Mouse (Mus musculus) myocyte (in vitro differentiated cells): ENCODE results near the gene Msi1. TPM values are rescaled to one million over a fixed set of nuclear protein-coding genes. Genes with fewer than 3 reads are reported as not detected.
"Not testable (repeated sequence)": the region's sequence is repeated elsewhere in the genome, so short reads cannot be mapped to it uniquely, and the experiment has no call there.

ENCODE experiments used
- H3K27me3 ChIP-seq: one replicate; pipeline ENCODE4 v1.6.1; 2011; ENCODE audit not compliant: control insufficient read depth, insufficient read depth, insufficient read length
- H3K36me3 ChIP-seq: one replicate; pipeline ENCODE4 v1.6.1; 2011; ENCODE audit not compliant: control insufficient read depth, insufficient read depth
- H3K4me2 ChIP-seq: one replicate; pipeline ENCODE4 v1.6.1; 2011; ENCODE audit warnings: low read depth, control low read depth
- H3K4me3 ChIP-seq: one replicate; pipeline ENCODE4 v1.5.1; 2011; ENCODE audit warnings: mild to moderate bottlenecking, control low read depth, moderate library complexity
- H3K79me2 ChIP-seq: one replicate; pipeline ENCODE4 v1.6.1; 2011; ENCODE audit not compliant: control insufficient read depth, insufficient read depth
- H3ac ChIP-seq: one replicate; pipeline ENCODE4 v1.6.1; 2011; ENCODE audit not compliant: control insufficient read depth, insufficient read length
- CEBPB ChIP-seq: IDR thresholded peaks from 2 replicates; pipeline ENCODE4 v1.6.1; 2011; ENCODE audit warnings: mild to moderate bottlenecking, moderate library complexity; ENCODE audit not compliant: poor library complexity, insufficient read depth, severe bottlenecking
- E2F4 ChIP-seq: IDR thresholded peaks from one replicate; pipeline ENCODE4 v1.6.1; 2011; ENCODE audit warnings: mild to moderate bottlenecking, control low read depth, moderate library complexity; ENCODE audit not compliant: insufficient read depth
- MAX ChIP-seq: IDR thresholded peaks from one replicate; pipeline ENCODE4 v1.6.1; 2011; ENCODE audit warnings: low read depth, mild to moderate bottlenecking, control low read depth
- MYOD1 ChIP-seq, 3 experiments: IDR thresholded peaks; one replicate each; pipeline ENCODE4 v1.6.1; 2011; ENCODE audit warnings: control low read depth in 2 of 3, low read depth in 2 of 3, mild to moderate bottlenecking in 2 of 3, moderate library complexity in 1 of 3; ENCODE audit not compliant: insufficient read length in 2 of 3, control insufficient read depth in 1 of 3
- MYOG ChIP-seq, 3 experiments: IDR thresholded peaks; one replicate each; pipeline ENCODE4 v1.6.1; 2011; ENCODE audit warnings: control low read depth in 2 of 3, low read depth in 2 of 3, mild to moderate bottlenecking in 2 of 3; ENCODE audit not compliant: insufficient read length in 2 of 3, control insufficient read depth in 1 of 3, insufficient read depth in 1 of 3
- POLR2A ChIP-seq: IDR thresholded peaks from one replicate; pipeline ENCODE4 v1.6.1; 2011; ENCODE audit warnings: low read depth, mild to moderate bottlenecking, control low read depth, moderate library complexity; ENCODE audit not compliant: insufficient read length
- POLR2AphosphoS2 ChIP-seq: IDR thresholded peaks from one replicate; pipeline ENCODE4 v1.6.1; 2011; ENCODE audit warnings: low read depth, control low read depth; ENCODE audit not compliant: insufficient read length
- REST ChIP-seq: IDR thresholded peaks from one replicate; pipeline ENCODE4 v1.6.1; 2011; ENCODE audit warnings: mild to moderate bottlenecking, control low read depth, moderate library complexity; ENCODE audit not compliant: insufficient read depth, insufficient read length
- SRF ChIP-seq: IDR thresholded peaks from one replicate; pipeline ENCODE4 v1.6.1; 2011; ENCODE audit warnings: low read depth; ENCODE audit not compliant: control insufficient read depth, insufficient read length
- TCF12 ChIP-seq: IDR thresholded peaks from one replicate; pipeline ENCODE4 v1.6.1; 2011; ENCODE audit warnings: mild to moderate bottlenecking, control low read depth; ENCODE audit not compliant: poor library complexity, insufficient read depth, severe bottlenecking
- TCF3 ChIP-seq: IDR thresholded peaks from one replicate; pipeline ENCODE4 v1.6.1; 2011; ENCODE audit warnings: low read depth, control low read depth; ENCODE audit not compliant: insufficient read length
- USF1 ChIP-seq: IDR thresholded peaks from one replicate; pipeline ENCODE4 v1.6.1; 2011; ENCODE audit warnings: low read depth, mild to moderate bottlenecking, control low read depth, moderate library complexity
- polyA plus RNA-seq: library from polyadenylated mRNA; unstranded; fragments of >200 nt; fragmentation: generic; extraction: Trizol; gene quantifications from one replicate; pipeline ENCODE4 v1.2.1, GENCODE M21; 2012; ENCODE audit warnings: missing spikeins

Msi1 gene
- polyA plus RNA-seq, 1 experiment = 0.31 TPM

DNA sequence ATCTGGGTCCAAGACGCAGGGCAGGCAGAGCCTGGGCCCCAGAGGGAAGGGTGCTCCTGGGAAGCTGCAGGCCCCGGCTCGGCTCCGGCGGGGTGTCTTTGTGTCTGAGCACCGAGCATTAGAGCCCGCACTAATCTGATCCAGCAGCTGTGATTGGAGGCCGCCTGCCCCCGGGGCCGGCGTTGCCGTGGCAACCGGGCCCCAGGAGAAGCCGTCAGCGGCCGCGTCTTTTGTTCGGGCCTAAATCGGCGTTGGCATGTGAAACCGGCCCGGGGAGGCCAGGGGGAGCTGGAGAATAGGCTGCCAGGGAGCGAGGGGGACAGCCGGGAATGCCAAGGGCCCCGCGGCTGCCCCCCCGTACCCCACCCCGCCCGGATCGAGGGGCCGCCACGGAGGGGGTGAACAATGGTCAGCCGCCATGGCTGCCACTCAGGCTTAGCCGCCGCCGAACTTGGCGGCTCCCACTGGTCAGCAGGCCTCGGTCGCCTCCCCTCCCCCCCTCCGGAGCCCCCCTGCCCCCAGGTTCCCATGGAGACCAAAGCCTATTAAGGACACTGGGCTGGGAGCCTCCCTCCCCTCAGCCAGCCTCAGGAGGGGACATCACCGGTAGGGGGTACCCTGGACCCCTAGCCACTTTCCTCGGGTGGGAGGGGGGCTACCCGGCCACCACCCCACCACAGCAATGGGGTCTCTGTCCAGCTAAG, 7.2 kb downstream of the Msi1 start:
- TF ChIP-seq MYOD1 (IDR thresholded peaks at IDR 0.05; ENCODE audit: control insufficient read depth in 1 of 3, insufficient read length in 2 of 3, low read depth in 2 of 3) = peak in 1 of 3 experiments; percentile 18
- TF ChIP-seq POLR2AphosphoS2 = no peak
- no peaks in the 10 kb centered on the region for H3K27me3 ChIP-seq
- no peaks in the 10 kb centered on the region for H3K36me3 ChIP-seq
- H3K4me3 ChIP-seq = peak overlapping the region; percentile 6
- H3ac ChIP-seq = peak overlapping the region; percentile 18
- H3K4me2 ChIP-seq = peak overlapping the region; percentile 73
- no peaks in the 10 kb centered on the region for H3K79me2 ChIP-seq

GRCm38 (mm10) chr5:115437242-115437944, 8.0 kb downstream of the Msi1 start:
- Histone ChIP-seq H3ac (peak overlapping the region; percentile 18), H3K4me2 (peak overlapping the region; percentile 38), H3K36me3 (no peaks in the 10 kb centered on the region), H3K27me3 (no peaks in the 10 kb centered on the region), H3K79me2 (no peaks in the 10 kb centered on the region), H3K4me3 (peak overlapping the region; percentile 6)
- TF ChIP-seq MYOG (IDR thresholded peaks at IDR 0.05; ENCODE audit: control insufficient read depth in 1 of 3, insufficient read depth in 1 of 3, insufficient read length in 2 of 3, low read depth in 2 of 3) (no peak), REST (no peak), MYOD1 (IDR thresholded peaks at IDR 0.05; ENCODE audit: control insufficient read depth in 1 of 3, insufficient read length in 2 of 3, low read depth in 2 of 3) (peak in 1 of 3 experiments; percentile 24), MAX (no peak)

- Histone ChIP-seq H3K4me3 (no peak overlapping the region), H3K36me3 (no peaks in the 10 kb centered on the region), H3K4me2 (no peak overlapping the region), H3K79me2 (no peaks in the 10 kb centered on the region), H3ac (no peak overlapping the region), H3K27me3 (no peaks in the 10 kb centered on the region)
- TF ChIP-seq CEBPB = no peak
- TF ChIP-seq TCF12 = no peak
- TF ChIP-seq REST = no peak
- no peak for TF ChIP-seq MYOG (IDR thresholded peaks at IDR 0.05; ENCODE audit: control insufficient read depth in 1 of 3, insufficient read depth in 1 of 3, insufficient read length in 2 of 3, low read depth in 2 of 3)
- no peak for TF ChIP-seq USF1
- TF ChIP-seq TCF3 = no peak
- TF ChIP-seq MYOD1 (IDR thresholded peaks at IDR 0.05; ENCODE audit: control insufficient read depth in 1 of 3, insufficient read length in 2 of 3, low read depth in 2 of 3) = no peak
- no peak for TF ChIP-seq POLR2A
- TF ChIP-seq SRF = no peak
- no peak for TF ChIP-seq MAX
- TF ChIP-seq E2F4 = no peak
- no peak for TF ChIP-seq POLR2AphosphoS2
Measured at GRCm38 (mm10) chr5:115437945-115438315, 8.5 kb downstream of the Msi1 start.

- H3K36me3 ChIP-seq = no peaks in the 10 kb centered on the region
- H3K4me3 ChIP-seq = no peak overlapping the region
- no peak overlapping the region for H3ac ChIP-seq
- TF ChIP-seq REST = no peak
- TF ChIP-seq CEBPB = no peak
- TF ChIP-seq TCF12 = no peak
- TF ChIP-seq MYOD1 (IDR thresholded peaks at IDR 0.05; ENCODE audit: control insufficient read depth in 1 of 3, insufficient read length in 2 of 3, low read depth in 2 of 3) = no peak
- TF ChIP-seq E2F4 = no peak
- no peak for TF ChIP-seq USF1
- no peak for TF ChIP-seq SRF
- no peak for TF ChIP-seq MAX
- TF ChIP-seq POLR2A = no peak
- TF ChIP-seq POLR2AphosphoS2 = no peak
- TF ChIP-seq MYOG (IDR thresholded peaks at IDR 0.05; ENCODE audit: control insufficient read depth in 1 of 3, insufficient read depth in 1 of 3, insufficient read length in 2 of 3, low read depth in 2 of 3) = no peak
- no peak for TF ChIP-seq TCF3
- H3K4me2 ChIP-seq = no peak overlapping the region
- no peaks in the 10 kb centered on the region for H3K79me2 ChIP-seq
- no peaks in the 10 kb centered on the region for H3K27me3 ChIP-seq
Measured at GRCm38 (mm10) chr5:115438667-115439066, 9.3 kb downstream of the Msi1 start.

- H3ac ChIP-seq = no peak overlapping the region
- no peak for TF ChIP-seq E2F4
- TF ChIP-seq USF1 = no peak
- no peak for TF ChIP-seq MAX
- TF ChIP-seq TCF12 = no peak
- TF ChIP-seq TCF3 = no peak
- no peak for TF ChIP-seq REST
- H3K27me3 ChIP-seq = no peaks in the 10 kb centered on the region
- no peak overlapping the region for H3K4me2 ChIP-seq
- H3K36me3 ChIP-seq = no peaks in the 10 kb centered on the region
- H3K4me3 ChIP-seq = no peak overlapping the region
- H3K79me2 ChIP-seq = no peaks in the 10 kb centered on the region
Measured at GRCm38 (mm10) chr5:115441205-115441849, 11.9 kb downstream of the Msi1 start.

DNA sequence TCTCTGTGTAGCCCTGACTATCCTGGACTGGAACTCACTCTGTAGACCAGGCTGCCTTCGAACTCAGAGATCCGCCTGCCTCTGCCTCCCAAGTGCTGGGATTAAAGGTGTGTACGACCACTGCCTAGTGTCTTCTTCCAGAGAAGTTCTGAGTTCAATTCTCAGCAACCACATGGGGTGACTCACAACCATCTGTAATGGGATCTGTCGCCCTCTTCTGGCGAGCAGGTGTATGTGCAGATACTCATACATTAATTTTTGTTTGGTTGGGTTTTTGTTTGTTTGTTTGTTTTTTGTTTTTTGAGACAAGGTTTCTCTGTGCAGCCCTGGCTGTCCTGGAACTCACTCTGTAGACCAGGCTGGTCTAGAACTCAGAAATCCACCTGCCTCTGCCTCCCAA, 13.3 kb downstream of the Msi1 start:
- H3K27me3 ChIP-seq, H3K4me3 ChIP-seq, H3ac ChIP-seq, H3K4me2 ChIP-seq, H3K79me2 ChIP-seq, H3K36me3 ChIP-seq: not testable (repeated sequence)
